Mouse (Mus musculus) ES-E14 (cell line): ENCODE measurements at regions not wholly inside any gene's neighbourhood (a gene's known extent, or its start where the extent isn't known, plus 50 kb on each side); places are given as distances from the start of the nearest gene placed in this dataset.

Source experiments
- CHD2 ChIP-seq: IDR thresholded peaks from 2 replicates; pipeline ENCODE4 v1.6.1; 2014; ENCODE audit warnings: mild to moderate bottlenecking, low read depth, low read length, inconsistent platforms
- HCFC1 ChIP-seq: IDR thresholded peaks from 2 replicates; pipeline ENCODE4 v1.6.1; 2012; ENCODE audit warnings: low read length, inconsistent platforms, borderline replicate concordance; ENCODE audit not compliant: insufficient read depth
- MAFK ChIP-seq: IDR thresholded peaks from 2 replicates; pipeline ENCODE4 v1.6.1; 2014; ENCODE audit warnings: mild to moderate bottlenecking, low read depth, low read length, inconsistent platforms; ENCODE audit not compliant: insufficient read depth
- ZC3H11A ChIP-seq: IDR thresholded peaks from 2 replicates; pipeline ENCODE4 v1.6.1; 2012; ENCODE audit warnings: low read depth, mild to moderate bottlenecking, inconsistent platforms, low read length, borderline replicate concordance
- ZNF384 ChIP-seq: IDR thresholded peaks from 2 replicates; pipeline ENCODE4 v1.6.1; 2012; ENCODE audit warnings: low read depth, low read length, inconsistent platforms

DNA sequence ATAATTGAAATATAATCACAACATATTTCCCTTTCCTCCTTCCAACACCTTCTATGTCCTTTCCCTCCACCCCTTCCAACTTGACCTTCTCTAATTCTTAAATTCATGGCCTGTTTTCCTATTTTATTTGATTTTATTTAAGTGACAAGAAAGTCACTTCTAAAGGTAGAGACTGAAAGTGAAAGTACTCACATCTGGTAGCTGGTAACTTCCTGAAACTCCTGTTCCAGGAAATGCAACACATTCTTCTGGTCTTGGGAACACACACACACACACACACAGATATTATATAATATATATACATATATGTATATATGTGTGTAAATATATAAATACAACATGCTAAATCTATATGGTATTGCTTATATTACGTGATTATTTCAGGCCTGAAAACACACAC lies 183.2 kb upstream of the Esx1 start:
- TF ChIP-seq MAFK = no peak
- no peak for TF ChIP-seq ZC3H11A
- no peak for TF ChIP-seq ZNF384
- TF ChIP-seq CHD2 = no peak
- TF ChIP-seq HCFC1 = no peak
